Mouse (Mus musculus) cortical plate, adult 2 months (tissue): Measurements from ENCODE around the gene Polrmt. TPM values are rescaled to one million over a fixed set of nuclear protein-coding genes. Genes with fewer than 3 reads are reported as not detected.
"Not testable (repeated sequence)": the region's sequence is repeated elsewhere in the genome, so short reads cannot be mapped to it uniquely, and the experiment has no call there.

ENCODE experiments used
- H3K27ac ChIP-seq: fragments of 200-500 bp; 2 replicates; pipeline ENCODE4 v1.5.1; 2012; ENCODE audit warnings: low read length, control low read depth, inconsistent platforms; ENCODE audit not compliant: insufficient read depth
- H3K4me1 ChIP-seq: fragments of 200-500 bp; 2 replicates; pipeline ENCODE4 v1.6.1; 2011; ENCODE audit warnings: low read length; ENCODE audit not compliant: control insufficient read depth, insufficient read depth
- H3K4me3 ChIP-seq: fragments of 200-500 bp; 2 replicates; pipeline ENCODE4 v1.5.1; 2011; ENCODE audit warnings: mild to moderate bottlenecking, low read length, control low read depth; ENCODE audit not compliant: insufficient read depth
- CTCF ChIP-seq: fragments of 200-500 bp; IDR thresholded peaks from 2 replicates; pipeline ENCODE4 v1.5.1; 2011; ENCODE audit warnings: mild to moderate bottlenecking, control low read depth, low read length; ENCODE audit not compliant: insufficient read depth; ENCODE audit errors: extremely low read depth
- POLR2A ChIP-seq: fragments of 200-500 bp; IDR thresholded peaks from 2 replicates; pipeline ENCODE4 v1.6.1; 2011; ENCODE audit warnings: mild to moderate bottlenecking, low read length, control low read depth; ENCODE audit not compliant: insufficient read depth; ENCODE audit errors: extremely low read depth
- polyA plus RNA-seq: library from polyadenylated mRNA; depleted of rRNA; stranded (reverse); fragments of >200 nt; gene quantifications from 2 replicates; pipeline ENCODE4 v1.2.3, GENCODE M21; 2012

The Polrmt gene
- polyA plus RNA-seq, 1 experiment = 51.6 TPM

GRCm38 (mm10) chr10:79766001-79766507 lies 19.7 kb upstream of the Polrmt start:
- Histone ChIP-seq H3K4me3 (peak overlapping the region; percentile 87), H3K27ac (peak overlapping the region; percentile 79), H3K4me1 (peaks cover 9% of the 10 kb centered on the region; the same call in 1 of the 2 replicates)
- no peak for TF ChIP-seq CTCF
- TF ChIP-seq POLR2A = no peak

GRCm38 (mm10) chr10:79765228-79765745 lies 18.9 kb upstream of the Polrmt start:
- Histone ChIP-seq H3K4me1 (peaks cover 9% of the 10 kb centered on the region; the same call in 1 of the 2 replicates), H3K4me3 (peak overlapping the region; percentile 87), H3K27ac (no peak overlapping the region)
- TF ChIP-seq POLR2A (no peak), CTCF (no peak)

- Histone ChIP-seq H3K27ac (no peak overlapping the region), H3K4me1 (peaks cover 9% of the 10 kb centered on the region; the same call in 1 of the 2 replicates), H3K4me3 (no peak overlapping the region)
- TF ChIP-seq POLR2A (no peak), CTCF (no peak)
Observed at GRCm38 (mm10) chr10:79764234-79764633, 17.9 kb upstream of the Polrmt start.

GRCm38 (mm10) chr10:79762875-79763274 lies 16.5 kb upstream of the Polrmt start:
- Histone ChIP-seq H3K4me1 (peaks cover 9% of the 10 kb centered on the region; the same call in 1 of the 2 replicates), H3K27ac (no peak overlapping the region), H3K4me3 (no peak overlapping the region)
- TF ChIP-seq POLR2A = no peak
- no peak for TF ChIP-seq CTCF

GRCm38 (mm10) chr10:79760603-79761143 lies 14.3 kb upstream of the Polrmt start:
- TF ChIP-seq POLR2A (no peak), CTCF (no peak)
- H3K27ac ChIP-seq = no peak overlapping the region
- H3K4me1 ChIP-seq = peaks cover 9% of the 10 kb centered on the region; the same call in 1 of the 2 replicates
- no peak overlapping the region for H3K4me3 ChIP-seq

GRCm38 (mm10) chr10:79759675-79760074 lies 13.3 kb upstream of the Polrmt start:
- H3K4me1 ChIP-seq, H3K4me3 ChIP-seq, H3K27ac ChIP-seq: not testable (repeated sequence)

GRCm38 (mm10) chr10:79756660-79757059 lies 10.3 kb upstream of the Polrmt start:
- no peak overlapping the region for H3K4me3 ChIP-seq
- no peak overlapping the region for H3K27ac ChIP-seq
- no peak for TF ChIP-seq POLR2A
- TF ChIP-seq CTCF = no peak
- no peaks in the 10 kb centered on the region for H3K4me1 ChIP-seq

- no peak for TF ChIP-seq CTCF
- TF ChIP-seq POLR2A = no peak
- Histone ChIP-seq H3K4me1 (no peaks in the 10 kb centered on the region), H3K27ac (no peak overlapping the region), H3K4me3 (no peak overlapping the region; the same call in 1 of the 2 replicates)
Observed at GRCm38 (mm10) chr10:79755854-79756253, 9.5 kb upstream of the Polrmt start.

- Histone ChIP-seq H3K27ac (no peak within 1 kb of the TSS), H3K4me3 (peak within 1 kb of the TSS; percentile 45), H3K4me1 (no peaks in the 10 kb centered on the region)
- no peak for TF ChIP-seq POLR2A
Observed at GRCm38 (mm10) chr10:79754856-79755516, 8.6 kb upstream of the Polrmt start, which contains the start of gene Fgf22. Fgf22 (plus strand) TSS chr10:79755076.

GRCm38 (mm10) chr10:79748496-79748895 lies 2.1 kb upstream of the Polrmt start:
- Histone ChIP-seq H3K27ac (no peak overlapping the region), H3K4me3 (no peak overlapping the region), H3K4me1 (peaks cover 3% of the 10 kb centered on the region)
- no peak for TF ChIP-seq CTCF
- TF ChIP-seq POLR2A = no peak
